Mouse (Mus musculus) liver, postnatal 0 days (tissue): Measurements from ENCODE around the gene Gadd45g.

Source experiments
- CTCF ChIP-seq: sonication (generic); IDR thresholded peaks from 2 replicates; pipeline ENCODE4 v1.5.1; 2016; ENCODE audit warnings: antibody characterized with exemption, low read depth
- EP300 ChIP-seq: IDR thresholded peaks from 2 replicates; pipeline ENCODE4 v1.6.1; 2016; ENCODE audit warnings: antibody characterized with exemption, low read depth, mild to moderate bottlenecking

DNA sequence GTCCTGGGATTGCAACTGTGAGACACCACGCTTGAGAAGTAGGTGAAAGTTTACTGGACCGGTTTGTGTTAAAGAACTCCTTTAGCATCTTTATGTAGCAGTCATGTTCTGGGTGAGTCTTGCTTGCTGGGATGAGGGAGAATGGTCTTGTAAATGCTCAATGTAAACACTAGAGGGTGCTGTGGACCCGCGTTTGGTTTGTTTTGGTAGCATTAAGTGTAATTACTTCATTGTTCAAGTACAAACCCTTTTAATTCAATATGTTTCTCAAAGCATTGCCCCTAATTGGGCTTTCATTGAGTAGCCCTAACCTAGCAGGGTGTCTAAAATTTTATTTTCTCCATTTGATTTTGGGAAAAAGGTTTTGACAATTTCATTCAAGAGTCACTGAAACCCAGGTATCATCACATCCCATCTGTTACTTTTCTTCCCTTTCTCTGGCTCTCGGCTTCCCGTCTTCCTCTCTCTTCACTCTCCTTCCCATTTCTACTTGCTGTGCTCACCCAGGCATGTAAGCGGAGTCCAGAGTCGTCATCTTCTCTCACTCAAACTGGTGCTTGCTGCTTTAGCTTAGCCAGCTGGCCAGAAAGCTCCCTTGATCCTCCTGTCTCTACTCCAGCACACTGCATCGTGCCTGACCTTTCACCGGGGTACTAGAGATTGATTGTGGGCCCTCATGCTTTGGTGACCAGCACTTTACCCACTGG lies 15.6 kb upstream of the Gadd45g start:
- no peak for TF ChIP-seq EP300
- TF ChIP-seq CTCF = peak; percentile 85
